Mouse (Mus musculus): Measurements from ENCODE around the gene Fam187a.

GRCm38 (mm10) chr11:102859933-102860332 lies 25.0 kb upstream of the Fam187a start:
- TF ChIP-seq EP300 (IDR thresholded peaks at IDR 0.05; ENCODE audit: insufficient read depth, low read depth, low read length): no peak
- TF ChIP-seq CTCF (IDR thresholded peaks at IDR 0.05; ENCODE audit: low read depth, low read length): no peak

All from ES-Bruce4 (cell line).